Mouse (Mus musculus) CH12.LX (cell line): ENCODE results near the gene Mcee. TPM values are rescaled to one million over a fixed set of nuclear protein-coding genes. Genes with fewer than 3 reads are reported as not detected.

Experiments
- DNase-seq: peaks from one replicate; pipeline ENCODE4 v3.0.0-alpha.2; 2013; ENCODE audit errors: extremely low read depth
- H3K27ac ChIP-seq: 2 replicates; pipeline ENCODE4 v1.5.1; 2012; ENCODE audit warnings: low read depth, mild to moderate bottlenecking, control low read depth, moderate library complexity; ENCODE audit not compliant: insufficient read depth
- H3K27me3 ChIP-seq: replicated peaks from 2 replicates; pipeline ENCODE3; 2012; ENCODE audit warnings: inconsistent platforms
- H3K36me3 ChIP-seq, 2 experiments: replicated peaks in 1 of 2; 2 replicates each; pipeline versions ENCODE3 to v1.6.1; 2012; ENCODE audit warnings: inconsistent platforms in 1 of 2, low read length in 1 of 2, mild to moderate bottlenecking in 1 of 2, mixed read lengths in 1 of 2, moderate library complexity in 1 of 2; ENCODE audit not compliant: control insufficient read depth in 1 of 2, insufficient read depth in 1 of 2
- H3K4me1 ChIP-seq, 2 experiments: 2 replicates each; pipeline ENCODE4 v1.6.1; 2012; ENCODE audit warnings: inconsistent platforms in 1 of 2, moderate library complexity in 1 of 2; ENCODE audit not compliant: insufficient read depth in 2 of 2, control insufficient read depth in 1 of 2
- H3K4me2 ChIP-seq: 2 replicates; pipeline ENCODE4 v1.6.1; 2012; ENCODE audit warnings: low read depth, mild to moderate bottlenecking, control low read depth; ENCODE audit not compliant: poor library complexity, insufficient read depth, severe bottlenecking
- H3K4me3 ChIP-seq, 3 experiments: fragments of 150-350 bp in 1 of 3; sonication (generic) in 1 of 3; replicated peaks in 1 of 3; 2 replicates each; pipeline versions ENCODE3 to v1.5.1; 2011 to 2012; ENCODE audit warnings: low read depth in 2 of 3, low read length in 2 of 3, mild to moderate bottlenecking in 2 of 3, moderate library complexity in 2 of 3, control low read depth in 1 of 3, improper control_type of control experiment in 1 of 3, inconsistent platforms in 1 of 3, mixed read lengths in 1 of 3; ENCODE audit not compliant: poor library complexity in 1 of 3
- H3K79me2 ChIP-seq: replicated peaks from 2 replicates; pipeline ENCODE4 v1.6.1; 2012; ENCODE audit warnings: mild to moderate bottlenecking, moderate library complexity; ENCODE audit not compliant: control insufficient read depth, poor library complexity, insufficient read depth, severe bottlenecking; ENCODE audit errors: extremely low read depth
- H3K9ac ChIP-seq: 2 replicates; pipeline ENCODE4 v1.6.1; 2012; ENCODE audit warnings: low read depth, mild to moderate bottlenecking, control low read depth, moderate library complexity; ENCODE audit not compliant: insufficient read depth
- H3K9me3 ChIP-seq: replicated peaks from 2 replicates; pipeline ENCODE3; 2012; ENCODE audit warnings: low read length, inconsistent platforms, mixed read lengths
- BHLHE40 ChIP-seq: IDR thresholded peaks from 2 replicates; pipeline ENCODE4 v1.6.1; 2011; ENCODE audit warnings: mild to moderate bottlenecking, low read depth, low read length, improper control_type of control experiment
- CHD1 ChIP-seq: IDR thresholded peaks from 2 replicates; pipeline ENCODE4 v1.6.1; 2012; ENCODE audit warnings: low read depth, low read length, improper control_type of control experiment, inconsistent platforms
- E2F4 ChIP-seq: IDR thresholded peaks from 2 replicates; pipeline ENCODE4 v1.6.1; 2011; ENCODE audit warnings: low read depth, low read length, improper control_type of control experiment; ENCODE audit not compliant: insufficient replicate concordance
- ELF1 ChIP-seq: IDR thresholded peaks from 2 replicates; pipeline ENCODE4 v1.6.1; 2014; ENCODE audit warnings: low read depth, mild to moderate bottlenecking, inconsistent platforms, low read length, improper control_type of control experiment
- ETS1 ChIP-seq: conservative IDR thresholded peaks from 2 replicates; pipeline ENCODE4 v1.6.1; 2012; ENCODE audit warnings: low read depth, mild to moderate bottlenecking, inconsistent platforms, low read length, improper control_type of control experiment, moderate library complexity
- GABPA ChIP-seq: IDR thresholded peaks from 2 replicates; pipeline ENCODE4 v1.6.1; 2012; ENCODE audit warnings: low read depth, low read length, improper control_type of control experiment, inconsistent platforms; ENCODE audit not compliant: insufficient replicate concordance
- IRF4 ChIP-seq: IDR thresholded peaks from 2 replicates; pipeline ENCODE4 v1.6.1; 2014; ENCODE audit warnings: low read depth, mild to moderate bottlenecking, inconsistent platforms, low read length, improper control_type of control experiment
- JUND ChIP-seq: conservative IDR thresholded peaks from 2 replicates; pipeline ENCODE4 v1.6.1; 2011; ENCODE audit warnings: low read depth, low read length, improper control_type of control experiment
- KAT2A ChIP-seq: IDR thresholded peaks from 2 replicates; pipeline ENCODE4 v1.6.1; 2012; ENCODE audit warnings: low read length, improper control_type of control experiment, inconsistent platforms; ENCODE audit not compliant: insufficient replicate concordance
- MAFK ChIP-seq: IDR thresholded peaks from 2 replicates; pipeline ENCODE4 v1.6.1; 2011; ENCODE audit warnings: low read length, improper control_type of control experiment; ENCODE audit not compliant: insufficient replicate concordance
- MAX ChIP-seq: IDR thresholded peaks from 2 replicates; pipeline ENCODE4 v1.6.1; 2011; ENCODE audit warnings: low read length, improper control_type of control experiment
- MAZ ChIP-seq: IDR thresholded peaks from 2 replicates; pipeline ENCODE4 v1.6.1; 2012; ENCODE audit warnings: low read depth, mild to moderate bottlenecking, inconsistent platforms, low read length, improper control_type of control experiment, moderate library complexity
- MEF2A ChIP-seq: IDR thresholded peaks from 2 replicates; pipeline ENCODE4 v1.6.1; 2014; ENCODE audit warnings: low read depth, mild to moderate bottlenecking, inconsistent platforms, low read length, improper control_type of control experiment, borderline replicate concordance
- MXI1 ChIP-seq: IDR thresholded peaks from 2 replicates; pipeline ENCODE4 v1.6.1; 2011; ENCODE audit warnings: mild to moderate bottlenecking, low read depth, low read length, improper control_type of control experiment
- NELFE ChIP-seq: IDR thresholded peaks from 2 replicates; pipeline ENCODE4 v1.6.1; 2011; ENCODE audit warnings: low read depth, low read length, improper control_type of control experiment
- POLR2A ChIP-seq: IDR thresholded peaks from 2 replicates; pipeline ENCODE4 v1.6.1; 2011; ENCODE audit warnings: low read depth, mild to moderate bottlenecking, improper control_type of control experiment, low read length
- POLR2AphosphoS2 ChIP-seq: IDR thresholded peaks from 2 replicates; pipeline ENCODE4 v1.6.1; 2011; ENCODE audit warnings: low read depth, low read length, improper control_type of control experiment
- RAD21 ChIP-seq: IDR thresholded peaks from 2 replicates; pipeline ENCODE4 v1.6.1; 2011; ENCODE audit warnings: low read depth, mild to moderate bottlenecking, low read length, improper control_type of control experiment, moderate library complexity
- RCOR1 ChIP-seq: conservative IDR thresholded peaks from 2 replicates; pipeline ENCODE4 v1.6.1; 2012; ENCODE audit warnings: low read depth, mild to moderate bottlenecking, inconsistent platforms, low read length, improper control_type of control experiment
- TBP ChIP-seq: conservative IDR thresholded peaks from 2 replicates; pipeline ENCODE4 v1.6.1; 2011; ENCODE audit warnings: low read depth, low read length, improper control_type of control experiment
- ZMIZ1 ChIP-seq: IDR thresholded peaks from 2 replicates; pipeline ENCODE4 v1.6.1; 2012; ENCODE audit warnings: low read depth, mild to moderate bottlenecking, inconsistent platforms, low read length, improper control_type of control experiment
- dilution Hi-C: fragments of 300-500 bp; cut with MboI; formaldehyde crosslinking; loops from 2 replicates; pipeline ENCODE4 v1.14.3; 2020; ENCODE audit warnings: low sequenced_read_pairs; ENCODE audit not compliant: extremely low pct_unique_long_range_greater_than_20kb, extremely low pct_ligation_motif_present
- in situ Hi-C: fragments of 300-500 bp; cut with MboI; formaldehyde crosslinking; loops from 3 replicates; pipeline ENCODE4 v1.14.3; 2019; ENCODE audit warnings: low sequenced_read_pairs, low pct_ligation_motif_present, low pct_unique_long_range_greater_than_20kb, mixed read lengths
- polyA plus RNA-seq: library from polyadenylated mRNA; unstranded; fragments of >175 nt; gene quantifications from 2 replicates; pipeline ENCODE4 v1.2.1, GENCODE M21; 2012; ENCODE audit warnings: low read depth; ENCODE audit not compliant: insufficient read length
- total RNA-seq, 2 experiments: library from RNA; depleted of rRNA; stranded (reverse); fragments of 300-350 nt in 1 of 2; fragments of >200 nt in 1 of 2; gene quantifications; 2 replicates each; pipeline ENCODE4 v1.2.3; 2012 to 2014

Gene Mcee
- total and polyA plus RNA-seq, 3 experiments, result 13.8 to 15.8 (median 13.9) TPM

DNA sequence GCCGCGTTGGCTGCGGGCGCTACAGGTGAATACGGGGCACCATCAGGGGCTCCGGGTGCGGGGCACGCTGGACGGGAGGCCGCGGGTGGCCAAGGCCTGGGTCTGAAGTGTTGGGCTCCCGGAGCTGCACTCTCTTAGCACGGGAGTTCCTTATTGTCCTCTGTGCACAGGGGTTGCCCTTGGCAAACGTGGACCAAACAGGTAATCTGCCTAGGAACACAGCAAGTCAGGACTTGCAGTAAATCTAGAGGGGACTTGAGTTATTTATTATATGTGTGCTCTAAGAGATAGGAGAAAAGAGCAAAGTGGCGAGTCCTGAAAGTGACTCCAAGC lies 378 bp downstream of the Mcee start:
- H3K4me3 ChIP-seq, result peak overlapping the region; percentile 58 to 91 (median 77)
- peak overlapping the region; percentile 86 for H3K4me2 ChIP-seq
- dilution Hi-C loops (no loop called here), in situ Hi-C loops (no loop called here)
- peak overlapping the region; percentile 83 for H3K9ac ChIP-seq
- H3K27ac ChIP-seq, result no peak overlapping the region
- no peaks in the 10 kb centered on the region for H3K9me3 ChIP-seq
- TF ChIP-seq ETS1, result no peak
- TF ChIP-seq NELFE, result 0 out of 2 replicates have a peak, but pooled peaks have one; percentile 7
- 0 out of 2 replicates have a peak, but pooled peaks have one; percentile 17 for TF ChIP-seq MAZ
- TF ChIP-seq ZMIZ1, result peak; percentile 72; the same call in 1 of the 2 replicates
- no peaks in the 10 kb centered on the region for H3K27me3 ChIP-seq
- no peak for DNase-seq
- H3K36me3 ChIP-seq, result peaks cover 9 to 20% of the 10 kb centered on the region in 2 experiments
- peaks cover 32% of the 10 kb centered on the region for H3K79me2 ChIP-seq
- peaks cover 2 to 23% of the 10 kb centered on the region in 2 experiments; a peak in 2 of 4 replicates for H3K4me1 ChIP-seq

DNA sequence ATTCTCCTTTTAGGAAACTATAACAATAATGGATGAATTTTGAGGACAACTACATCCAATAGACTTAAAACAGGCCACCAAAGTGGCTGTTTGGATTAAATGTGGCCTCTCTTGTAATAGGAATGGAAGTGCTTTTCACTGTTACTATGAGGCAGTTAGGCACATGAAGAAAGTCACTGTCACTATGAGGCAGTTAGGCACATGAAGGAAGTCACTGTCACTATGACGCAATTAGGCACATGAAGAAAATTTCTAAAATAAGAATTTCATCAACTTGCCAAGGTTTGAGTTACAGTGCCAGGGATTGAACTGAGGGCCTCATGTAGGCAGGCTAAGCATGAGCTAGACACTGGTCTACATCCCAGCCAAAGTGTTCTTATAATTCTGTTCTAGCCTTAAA lies 8.3 kb downstream of the Mcee start:
- no peak overlapping the region for H3K4me2 ChIP-seq
- in situ Hi-C loops, result no loop called here
- no peak for TF ChIP-seq POLR2AphosphoS2
- no peak for TF ChIP-seq MXI1
- TF ChIP-seq RCOR1, result no peak
- TF ChIP-seq, all 38 proteins: peak for 0
- Histone ChIP-seq H3K79me2 (no peaks in the 10 kb centered on the region), H3K27me3 (no peaks in the 10 kb centered on the region), H3K36me3 (peaks cover 0 to 14% of the 10 kb centered on the region in 2 experiments), H3K27ac (no peak overlapping the region), H3K9me3 (no peaks in the 10 kb centered on the region), H3K9ac (no peak overlapping the region), H3K4me3 (no peak overlapping the region), H3K4me1 (no peaks in the 10 kb centered on the region)
- DNase-seq, result no peak
- dilution Hi-C loops, result no loop called here

DNA sequence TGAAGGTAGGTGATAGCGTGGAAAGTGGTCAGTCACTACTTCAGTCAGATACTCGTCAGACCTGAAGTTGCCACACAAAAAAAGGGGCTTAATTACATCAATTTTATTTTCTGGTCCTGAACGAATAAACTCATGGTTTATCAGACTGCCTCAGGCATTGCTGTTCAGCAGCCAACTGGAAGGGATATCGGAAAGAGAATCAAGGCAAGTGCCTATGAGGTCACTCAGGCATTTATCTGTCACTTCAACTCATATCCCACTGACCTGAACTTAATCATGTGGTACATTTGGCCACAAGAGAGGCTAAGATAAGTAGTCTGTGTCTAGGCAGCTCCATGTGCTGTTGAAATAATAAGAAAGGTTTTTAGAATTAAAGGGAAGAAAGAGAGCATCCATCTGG lies 10.0 kb downstream of the Mcee start:
- no peak for TF ChIP-seq MAX
- no peak for TF ChIP-seq IRF4
- no peak for TF ChIP-seq CHD1
- no peak for TF ChIP-seq E2F4
- TF ChIP-seq GABPA, result no peak
- no peak for TF ChIP-seq MAFK
- TF ChIP-seq TBP, result no peak
- no peak for TF ChIP-seq RAD21
- TF ChIP-seq RCOR1, result no peak
- TF ChIP-seq ELF1, result no peak
- TF ChIP-seq POLR2A, result no peak
- no peak for TF ChIP-seq BHLHE40
- no peak for TF ChIP-seq KAT2A
- TF ChIP-seq JUND, result no peak
- TF ChIP-seq MEF2A, result no peak
- TF ChIP-seq NELFE, result no peak

More for the DNA sequence above, 10.0 kb downstream of the Mcee start:
- H3K27me3 ChIP-seq, result no peaks in the 10 kb centered on the region
- no peaks in the 10 kb centered on the region for H3K79me2 ChIP-seq
- H3K4me3 ChIP-seq, result no peak overlapping the region
- no peak for DNase-seq
- no peaks in the 10 kb centered on the region for H3K4me1 ChIP-seq
- H3K9ac ChIP-seq, result no peak overlapping the region
- H3K9me3 ChIP-seq, result no peaks in the 10 kb centered on the region
- in situ Hi-C loops (no loop called here), dilution Hi-C loops (no loop called here)
- peaks cover 0 to 14% of the 10 kb centered on the region in 2 experiments for H3K36me3 ChIP-seq
- no peak overlapping the region for H3K27ac ChIP-seq
- H3K4me2 ChIP-seq, result no peak overlapping the region
